Mouse (Mus musculus) right cerebral cortex, postnatal 4 days (tissue): ENCODE results near the gene Dnttip1.
A peak's percentile ranks its signal among the peaks of the same experiment; 100 is the strongest.
"Not testable (repeated sequence)": the region's sequence is repeated elsewhere in the genome, so short reads cannot be mapped to it uniquely, and the experiment has no call there.

Experiments
- DNase-seq: peaks from one replicate; pipeline ENCODE4 v3.0.0-alpha.2; 2022

Gene Dnttip1

DNA sequence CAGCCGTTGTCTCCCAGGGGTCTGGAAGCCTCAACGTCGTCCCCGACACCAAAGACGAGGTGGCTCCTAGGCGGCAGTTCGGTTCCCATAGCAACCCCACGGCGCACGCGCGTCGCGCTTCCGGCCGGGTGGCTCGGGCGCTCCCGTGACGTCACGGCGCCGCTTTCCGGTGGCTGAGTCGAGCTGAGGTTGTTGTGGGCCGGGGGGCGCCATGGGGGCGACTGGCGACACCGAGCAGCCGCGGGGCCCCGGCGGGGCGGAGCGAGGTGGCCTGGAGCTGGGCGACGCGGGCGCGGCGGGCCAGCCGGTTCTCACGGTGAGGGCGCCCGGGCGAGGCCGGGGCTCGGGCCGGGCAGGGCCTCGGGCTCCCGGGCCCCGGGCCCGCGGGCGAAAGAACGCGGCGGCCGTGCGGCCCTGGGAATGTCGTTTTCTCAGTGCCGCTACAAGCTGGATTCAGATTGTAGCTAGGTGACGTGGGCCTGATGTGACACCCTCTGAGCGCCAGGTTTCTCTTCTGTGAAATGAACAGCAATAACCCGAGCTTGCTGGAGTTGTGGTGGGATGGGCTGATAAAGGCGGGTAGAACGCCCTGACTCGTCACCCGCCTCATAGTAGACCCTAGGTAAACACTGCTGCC lies at the start of gene Dnttip1, which contains the start of gene Wfdc3:
Gene Dnttip1, plus strand, starts transcription at position 141 of the 637 bp plus-strand sequence.
Gene Wfdc3, minus strand, starts transcription at position 89 of the 637 bp plus-strand sequence.
- DNase-seq, result peak; percentile 96

DNA sequence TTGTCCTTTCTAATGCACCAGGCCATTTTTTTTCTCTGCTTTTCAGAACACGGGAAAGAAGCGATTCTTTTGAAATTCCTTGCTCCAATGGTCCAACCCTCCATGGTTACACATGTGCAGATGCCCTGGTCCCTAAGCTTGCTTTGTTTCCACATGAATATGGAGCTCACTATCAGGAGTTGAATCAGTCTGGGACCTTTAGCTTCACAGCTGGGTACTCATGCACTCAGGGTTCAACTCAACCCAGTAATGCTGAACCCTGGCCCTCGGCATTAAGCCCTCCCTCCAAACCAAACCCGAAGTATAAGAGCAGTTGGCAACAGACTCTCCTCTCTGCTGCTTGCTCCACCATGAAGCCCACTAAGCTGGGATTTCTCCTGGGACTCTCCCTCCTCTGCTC lies 47.6 kb upstream of the Dnttip1 start, which contains the start of gene Spint4:
Gene Spint4, plus strand, starts transcription at position 301 of the 400 bp plus-strand sequence.
- no peak for DNase-seq

DNA sequence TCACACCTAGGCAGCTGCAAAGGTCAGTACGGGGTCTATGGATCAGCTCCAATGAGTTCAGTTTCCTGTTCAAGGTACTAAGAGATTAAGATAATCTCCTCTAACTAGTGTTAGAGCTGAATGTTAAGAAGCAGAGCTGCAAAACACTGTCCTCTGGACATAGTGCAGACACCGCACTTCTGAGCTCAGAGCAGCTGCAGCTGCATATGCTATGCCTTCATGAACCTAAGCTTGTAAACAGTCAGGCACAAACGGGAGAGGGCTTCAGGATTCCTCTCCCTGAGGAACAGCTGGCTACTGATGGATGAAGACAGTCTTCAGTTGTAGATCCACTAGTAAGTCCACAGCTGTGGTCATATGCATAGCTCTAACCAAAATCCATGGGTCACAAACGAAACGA lies 44.8 kb upstream of the Dnttip1 start:
- DNase-seq, result no peak

DNA sequence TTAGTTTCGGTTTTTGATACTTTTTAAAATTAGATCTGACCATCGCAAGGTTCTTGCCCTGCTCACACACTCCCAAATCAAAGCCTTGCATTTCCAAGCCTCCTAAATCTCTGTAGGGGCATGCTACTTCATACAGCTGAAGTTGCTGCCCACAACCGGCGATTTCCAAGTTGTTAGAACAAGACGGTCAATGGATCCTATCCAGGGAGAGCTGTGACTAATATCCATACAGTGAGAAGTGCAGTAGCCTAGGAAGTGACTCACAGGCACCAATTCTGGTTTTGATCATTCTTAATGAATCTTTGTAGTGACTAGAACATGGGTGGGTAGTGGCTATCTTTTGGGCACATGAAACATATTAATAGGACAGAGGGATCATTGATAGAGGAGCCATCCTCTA lies 44.0 kb upstream of the Dnttip1 start:
- no peak for DNase-seq

DNA sequence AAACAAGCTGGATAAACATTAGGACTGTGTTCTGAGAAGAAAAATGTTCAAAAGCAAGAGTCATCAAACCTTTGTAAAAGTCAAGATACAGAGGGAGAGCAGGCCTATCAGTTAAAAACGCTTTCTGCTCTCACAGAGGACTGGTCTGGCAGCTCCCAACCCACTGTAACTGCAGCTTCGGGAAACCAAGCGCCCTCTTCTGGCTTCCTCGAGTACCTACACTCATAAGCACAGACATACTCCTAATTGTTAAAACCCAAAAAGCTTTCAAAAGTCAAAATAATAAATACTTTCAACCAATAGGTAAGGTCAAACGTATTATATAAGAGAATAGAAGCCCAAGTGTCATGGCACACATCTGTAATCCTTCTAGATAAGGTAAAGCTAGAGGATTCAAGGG lies 41.5 kb upstream of the Dnttip1 start:
- no peak for DNase-seq

DNA sequence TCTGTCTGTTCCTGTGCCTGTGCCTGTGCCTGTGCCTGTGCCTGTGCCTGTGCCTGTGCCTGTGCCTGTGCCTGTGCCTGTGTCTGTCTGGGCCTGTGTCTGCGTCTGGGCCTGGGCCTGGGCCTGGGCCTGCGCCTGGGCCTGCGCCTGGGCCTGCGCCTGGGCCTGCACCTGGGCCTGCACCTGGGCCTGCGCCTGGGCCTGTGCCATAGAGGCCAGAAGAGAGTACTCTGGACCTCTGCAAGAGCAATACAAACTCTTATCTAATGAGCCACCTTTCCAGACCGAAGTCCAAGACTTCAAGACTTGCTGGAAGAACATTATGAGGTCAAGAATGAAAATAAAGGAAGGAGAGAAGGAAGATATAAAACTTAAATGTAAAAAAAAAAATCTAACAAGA lies 40.5 kb upstream of the Dnttip1 start:
- no peak for DNase-seq

DNA sequence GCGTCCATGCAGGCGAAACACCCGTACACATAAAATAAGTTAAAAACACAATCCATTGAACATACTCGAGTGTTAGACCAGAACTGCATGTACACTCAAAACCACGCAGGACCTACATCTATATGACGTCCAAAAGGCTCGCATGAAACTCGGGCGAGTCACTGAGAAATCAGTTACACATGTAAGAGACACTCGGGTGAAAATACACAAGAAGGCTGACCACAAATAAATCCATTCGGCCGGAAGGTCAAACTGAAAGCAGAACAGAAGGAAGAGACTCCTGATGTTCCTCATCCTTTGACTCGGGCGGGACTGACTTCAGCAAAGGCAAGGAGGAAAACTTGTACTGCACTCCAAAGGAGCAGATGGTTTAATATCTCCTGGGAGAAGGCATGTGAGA lies 39.8 kb upstream of the Dnttip1 start:
- no peak for DNase-seq

DNA sequence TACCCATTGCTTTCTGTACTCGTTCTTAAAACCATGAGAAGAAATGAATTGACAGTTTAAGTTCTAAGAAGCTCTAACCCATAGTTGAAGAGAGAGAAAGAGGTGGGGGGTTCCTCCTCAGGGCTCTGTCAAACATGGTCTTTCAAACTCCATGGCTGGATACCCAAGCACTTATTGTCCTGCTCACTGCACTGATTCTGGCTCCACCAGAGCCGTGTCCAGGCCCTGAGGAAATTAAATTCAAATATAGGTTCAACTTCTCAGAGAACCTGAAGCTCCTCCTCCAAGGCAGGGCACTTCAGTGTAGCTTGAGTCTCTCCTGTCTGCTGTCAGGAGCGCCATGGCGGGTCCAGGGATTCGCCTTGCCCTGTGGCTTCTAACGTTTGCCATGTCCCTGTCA lies 30.8 kb upstream of the Dnttip1 start, which contains the start of gene Spint5:
Gene Spint5, plus strand, starts transcription at position 301 of the 400 bp plus-strand sequence.
- DNase-seq, result no peak

DNA sequence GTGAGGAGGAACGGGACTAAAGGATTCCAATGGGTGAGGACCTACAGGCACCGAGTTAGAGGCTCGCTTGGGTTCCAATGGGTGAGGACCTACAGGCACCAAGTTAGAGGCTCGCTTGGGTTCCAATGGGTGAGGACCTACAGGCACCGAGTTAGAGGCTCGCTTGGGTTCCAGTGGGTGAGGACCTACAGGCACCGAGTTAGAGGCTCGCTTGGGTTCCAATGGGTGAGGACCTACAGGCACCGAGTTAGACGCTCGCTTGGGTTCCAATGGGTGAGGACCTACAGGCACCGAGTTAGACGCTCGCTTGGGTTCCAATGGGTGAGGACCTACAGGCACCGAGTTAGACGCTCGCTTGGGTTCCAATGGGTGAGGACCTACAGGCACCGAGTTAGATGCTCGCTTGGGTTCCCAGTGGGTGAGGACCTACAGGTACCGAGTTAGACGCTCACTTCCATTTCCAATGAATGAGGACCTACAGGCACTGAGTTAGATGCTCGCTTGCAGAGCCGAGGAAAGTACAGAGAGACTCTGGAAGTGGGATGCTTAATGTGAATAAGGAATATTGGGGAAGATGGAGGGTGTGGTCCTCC lies 29.5 kb upstream of the Dnttip1 start:
- not testable (repeated sequence) for DNase-seq

DNA sequence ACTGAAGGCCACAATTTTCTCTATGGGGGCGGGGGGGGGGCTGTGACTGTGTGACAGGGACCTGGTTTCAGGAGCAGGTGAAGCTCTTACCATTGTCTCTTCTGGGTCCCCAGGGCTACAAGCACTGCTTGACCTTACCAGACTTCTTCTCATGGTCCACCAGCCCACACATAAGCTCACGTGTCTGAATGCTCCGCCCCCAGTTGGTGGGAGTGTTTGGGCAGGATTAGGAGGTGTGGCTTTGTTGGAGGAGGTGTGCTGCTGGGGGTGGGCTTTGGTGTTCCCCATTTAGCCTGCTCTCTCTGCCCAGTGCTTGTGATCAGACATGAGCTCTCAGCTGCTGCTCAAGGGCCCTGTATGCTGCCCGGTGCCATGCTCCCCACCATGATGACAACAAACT lies 22.5 kb upstream of the Dnttip1 start:
- DNase-seq, result no peak

DNA sequence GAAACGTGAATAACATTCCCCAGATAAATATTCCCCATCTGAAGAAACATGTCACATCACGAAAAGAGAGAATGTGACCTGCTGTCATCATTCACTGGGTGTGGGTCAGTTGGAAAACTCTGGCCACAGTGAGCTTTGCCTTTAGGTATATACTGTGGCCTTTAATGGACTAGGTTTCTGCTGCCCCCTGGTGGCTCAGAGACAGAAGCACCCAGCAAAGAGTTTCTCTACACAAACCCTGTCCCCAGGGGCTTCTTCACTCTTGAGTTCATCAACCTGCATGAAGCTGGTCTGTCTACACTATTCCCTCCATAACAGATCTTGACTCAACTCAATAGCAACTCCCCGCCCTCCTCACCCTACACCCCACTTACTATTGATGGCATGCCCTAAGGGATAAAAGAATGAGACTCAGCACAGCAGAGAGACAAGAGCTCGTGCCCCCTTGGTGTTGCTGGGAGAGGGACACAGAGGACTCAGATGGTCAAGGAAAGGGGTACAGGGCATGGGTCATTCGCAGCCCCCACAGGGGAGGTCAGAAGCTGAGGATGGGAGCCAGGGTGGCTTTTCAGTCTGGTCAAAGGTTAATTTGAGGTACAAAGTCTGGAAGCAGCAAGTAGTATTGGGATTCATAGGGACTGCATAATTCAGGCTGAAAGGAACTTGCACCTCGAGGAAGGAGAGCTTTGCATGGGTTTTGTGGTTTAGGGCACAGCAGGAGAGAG lies 19.7 kb upstream of the Dnttip1 start:
- peak; percentile 80 for DNase-seq

DNA sequence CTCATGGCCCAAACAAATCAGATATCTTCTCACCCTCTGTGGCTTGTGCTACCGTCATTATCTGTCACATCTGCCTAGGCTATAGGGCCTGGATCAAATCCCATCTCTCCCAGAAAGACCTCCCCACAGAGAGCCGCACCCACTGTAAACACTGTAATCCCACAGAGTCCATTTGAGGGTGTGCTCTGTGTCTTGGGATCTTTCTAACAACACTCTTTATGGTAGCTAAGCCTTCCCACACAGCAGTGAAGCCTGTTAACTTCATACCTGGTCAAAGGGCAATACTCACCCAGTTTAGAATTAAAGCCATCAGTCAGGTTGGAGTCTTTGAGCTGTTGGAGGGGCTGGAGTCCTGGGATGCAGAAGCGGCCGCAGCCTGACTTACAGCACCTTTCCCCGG lies 14.1 kb upstream of the Dnttip1 start:
- DNase-seq, result no peak

DNA sequence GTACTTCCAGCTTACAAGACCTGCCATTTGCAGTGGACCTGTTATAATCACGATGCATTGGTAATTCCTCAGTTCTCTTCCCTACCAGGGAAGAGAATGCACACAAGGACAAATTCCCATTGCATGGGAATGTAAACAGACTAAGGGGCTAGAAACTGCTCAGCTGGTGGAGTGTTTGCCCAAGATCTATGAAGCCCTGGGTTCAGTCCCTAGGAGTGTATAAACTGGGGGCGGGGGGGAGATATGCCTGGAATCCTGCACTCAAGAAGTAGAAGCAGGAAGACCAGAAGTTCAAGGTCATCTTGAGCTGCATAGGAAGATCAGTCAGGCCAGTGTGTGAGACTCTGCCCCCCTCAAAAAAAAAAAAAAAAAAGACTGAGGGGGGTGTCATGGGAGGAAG lies 12.5 kb upstream of the Dnttip1 start:
- no peak for DNase-seq

DNA sequence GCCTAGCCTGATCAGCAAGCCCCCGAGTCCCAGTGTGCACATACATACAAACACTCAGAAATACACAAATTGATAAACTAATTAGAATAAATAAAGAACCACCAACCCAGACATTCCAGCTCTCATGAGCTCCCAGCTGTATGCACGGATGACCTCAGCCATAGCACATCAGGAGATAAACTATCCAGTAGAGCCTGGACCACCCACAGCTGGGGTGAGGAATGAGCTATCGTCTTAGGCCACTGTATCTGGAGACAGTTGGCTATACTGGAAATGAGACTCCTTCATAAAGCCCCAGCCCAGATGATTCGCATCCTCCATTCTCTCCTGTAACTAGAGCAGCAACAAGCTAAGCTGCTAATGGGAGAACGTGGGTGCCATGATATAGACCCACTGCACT lies 10.9 kb upstream of the Dnttip1 start:
- no peak for DNase-seq

DNA sequence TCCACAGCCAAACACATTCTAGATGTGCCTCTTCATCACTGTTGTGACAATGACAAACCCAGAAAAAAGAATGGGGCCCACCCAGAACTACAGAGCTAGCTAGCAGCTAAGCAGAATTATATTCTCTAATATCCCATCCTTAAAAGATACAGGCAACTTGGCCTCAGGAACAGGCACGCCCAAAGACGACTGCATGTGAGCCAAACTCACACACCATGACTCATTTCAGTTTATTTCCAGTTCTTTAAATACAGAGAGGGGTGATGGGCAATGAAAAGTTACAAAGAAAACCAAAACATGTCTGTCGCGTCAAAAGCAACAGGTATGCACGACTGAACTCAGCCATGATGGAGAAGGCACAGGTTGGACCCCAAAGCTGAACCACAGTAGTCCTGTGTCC lies 10.3 kb upstream of the Dnttip1 start:
- no peak for DNase-seq

DNA sequence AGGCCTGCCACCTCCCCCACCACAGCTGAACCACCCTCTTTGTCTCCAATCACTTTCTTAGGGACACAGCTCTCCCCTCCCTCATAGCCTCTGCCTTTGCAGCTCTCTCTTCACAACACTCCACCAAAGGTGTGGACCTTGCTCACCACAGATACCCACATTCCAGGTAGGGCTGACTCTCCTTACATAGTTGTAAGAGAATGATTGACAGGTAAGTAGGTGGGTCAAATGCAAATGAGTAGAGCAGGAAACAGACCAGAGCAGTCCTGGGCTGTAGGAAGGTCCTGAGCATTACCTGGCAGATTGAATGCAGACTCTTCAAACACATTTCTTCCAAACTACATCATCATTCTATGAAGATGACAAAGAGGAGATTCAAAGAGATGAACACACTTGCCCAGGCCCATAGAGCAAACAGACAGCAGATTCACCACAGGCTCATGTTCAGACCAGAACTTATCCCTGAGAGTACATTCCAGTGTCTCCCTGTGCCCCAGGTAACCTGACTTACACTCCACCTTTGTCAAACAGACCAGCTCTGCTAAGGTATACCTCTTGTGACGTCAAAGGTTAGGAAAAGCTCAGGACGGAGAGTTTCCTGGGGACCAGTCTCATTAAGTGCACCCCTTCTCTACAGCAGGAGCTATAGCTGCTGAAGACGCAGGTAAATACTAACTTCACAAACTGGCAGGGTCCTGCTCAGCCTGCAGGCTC lies 8.2 kb upstream of the Dnttip1 start:
- no peak for DNase-seq

DNA sequence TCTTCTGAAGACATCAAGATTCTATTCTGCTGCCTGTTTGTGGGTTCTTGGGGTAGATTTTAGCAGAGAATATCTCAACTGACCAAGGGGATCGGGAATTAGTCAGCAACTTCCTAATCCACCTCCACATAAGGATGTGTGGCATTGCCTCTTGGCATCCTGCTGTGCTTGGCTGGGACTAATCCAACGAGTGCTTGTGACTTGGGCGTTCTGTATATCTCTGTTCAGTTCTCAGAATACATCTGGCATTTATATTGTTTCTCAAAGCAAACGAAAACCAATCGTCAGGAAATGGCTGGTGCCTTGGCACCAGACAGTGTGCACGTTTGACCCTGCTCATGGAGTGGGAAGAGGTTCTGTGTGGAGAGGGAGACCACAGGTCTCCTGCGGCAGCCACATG lies 5.9 kb upstream of the Dnttip1 start:
- no peak for DNase-seq

DNA sequence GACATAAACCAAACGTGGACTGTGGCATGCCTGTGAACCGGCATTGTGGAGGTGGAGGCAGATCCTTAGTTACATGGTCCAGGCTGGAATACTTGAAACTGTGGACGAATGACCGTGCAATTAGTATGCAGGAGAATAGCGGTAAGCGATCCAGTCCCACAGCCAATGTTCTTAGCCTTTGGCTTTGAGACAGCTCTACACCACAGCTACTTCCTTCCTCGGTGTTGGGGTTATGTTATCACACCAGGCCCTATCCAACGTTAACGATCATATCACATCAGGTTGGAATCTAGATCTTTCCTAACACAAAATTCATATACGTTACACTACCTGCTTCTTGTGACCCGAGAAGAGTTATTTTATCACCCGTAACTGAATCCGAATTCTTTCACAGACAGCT lies 796 bp upstream of the Dnttip1 start:
- no peak for DNase-seq

DNA sequence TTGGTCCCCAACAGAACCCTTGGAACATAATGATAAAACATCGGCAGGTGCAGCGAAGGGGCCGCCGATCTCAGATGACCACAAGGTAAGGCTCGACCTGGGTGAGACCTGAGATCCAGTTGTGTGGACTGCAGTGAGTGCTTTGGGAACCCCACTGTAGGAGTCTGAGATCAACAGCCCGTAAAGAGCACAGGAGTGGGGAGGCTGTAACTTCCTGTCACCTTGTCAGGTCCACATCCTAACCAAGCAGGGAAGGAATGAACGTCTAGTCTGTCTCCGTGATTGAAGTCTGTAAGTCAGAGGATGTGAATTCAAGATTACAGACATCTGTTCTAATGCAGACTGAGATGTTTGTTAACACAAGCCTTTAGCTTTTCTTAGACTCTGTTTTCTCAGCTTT lies 910 bp downstream of the Dnttip1 start:
- DNase-seq, result no peak

DNA sequence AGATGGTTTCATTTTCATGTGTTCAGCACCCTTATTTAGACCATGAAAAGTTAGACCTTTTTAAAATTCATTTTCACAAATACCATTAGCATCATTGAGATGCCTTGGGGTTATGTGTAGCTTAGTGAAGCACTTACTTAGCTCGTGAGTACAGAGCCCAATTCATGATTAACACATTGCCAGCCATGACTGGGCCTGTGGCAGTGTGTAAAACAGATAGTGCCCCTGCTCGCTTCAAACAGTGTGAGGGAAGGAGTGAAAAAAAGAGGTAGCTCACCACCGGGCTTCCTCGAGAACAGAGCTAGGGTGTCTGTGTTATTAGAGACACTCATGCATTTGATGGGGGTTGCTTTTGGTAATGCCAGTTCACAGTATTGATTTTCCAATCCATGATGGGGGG lies 2.4 kb downstream of the Dnttip1 start:
- DNase-seq, result no peak

DNA sequence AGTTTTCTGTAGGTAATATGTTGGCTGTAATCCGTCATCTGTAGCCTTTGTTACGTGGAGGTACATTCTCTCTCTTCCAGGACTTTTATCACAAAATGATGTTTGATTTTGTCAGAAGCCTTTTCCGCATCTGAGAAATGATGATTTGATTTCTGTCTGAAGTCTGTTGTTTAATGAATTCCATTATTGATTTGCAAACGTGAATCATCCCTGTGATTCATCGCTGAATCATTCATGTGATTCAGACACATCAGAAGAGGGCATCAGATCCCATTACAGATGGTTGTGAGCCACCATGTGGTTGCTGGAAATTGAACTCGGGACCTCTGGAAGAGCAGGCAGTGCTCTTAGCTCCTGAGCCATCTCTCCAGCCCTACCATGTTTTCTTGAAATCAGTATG lies 3.2 kb downstream of the Dnttip1 start:
- DNase-seq, result no peak

DNA sequence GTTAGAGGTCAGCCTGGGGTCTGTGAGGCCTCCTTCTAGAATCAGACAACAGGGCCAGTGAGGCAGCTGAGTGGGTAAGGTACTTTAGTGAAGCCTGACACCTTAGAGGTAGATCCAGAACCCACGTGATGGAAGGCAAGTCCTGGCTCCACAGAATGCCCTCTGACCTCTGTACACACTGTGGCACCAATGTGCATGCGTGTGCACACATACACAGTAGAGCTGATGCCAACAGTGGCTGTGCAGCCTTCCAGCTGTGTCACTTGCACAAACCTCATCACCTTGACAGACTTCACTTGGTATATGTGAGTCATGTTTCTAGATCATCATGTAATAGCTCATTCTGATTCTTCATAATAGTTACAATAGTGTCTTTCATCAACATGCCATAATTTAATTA lies 6.7 kb downstream of the Dnttip1 start:
- DNase-seq, result no peak

DNA sequence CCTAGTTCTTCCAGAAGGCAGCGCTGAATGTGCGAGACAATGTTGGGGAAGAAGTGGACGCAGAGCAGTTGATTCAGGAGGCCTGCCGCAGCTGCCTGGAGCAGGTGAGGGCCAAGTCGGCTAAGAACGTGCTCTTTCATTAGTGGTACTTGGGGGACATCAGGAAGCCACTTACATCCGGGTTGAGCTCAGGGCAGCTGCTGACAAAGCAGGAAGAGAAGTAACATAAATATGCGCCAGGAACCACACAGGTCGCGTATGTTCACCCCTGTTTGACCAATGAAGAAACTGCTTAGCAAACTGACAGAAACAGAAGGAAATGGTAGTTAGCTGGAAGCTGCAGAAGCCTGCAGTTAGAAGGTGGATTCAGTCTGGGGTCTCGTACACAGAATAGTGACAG lies 8.3 kb downstream of the Dnttip1 start:
- DNase-seq, result no peak

DNA sequence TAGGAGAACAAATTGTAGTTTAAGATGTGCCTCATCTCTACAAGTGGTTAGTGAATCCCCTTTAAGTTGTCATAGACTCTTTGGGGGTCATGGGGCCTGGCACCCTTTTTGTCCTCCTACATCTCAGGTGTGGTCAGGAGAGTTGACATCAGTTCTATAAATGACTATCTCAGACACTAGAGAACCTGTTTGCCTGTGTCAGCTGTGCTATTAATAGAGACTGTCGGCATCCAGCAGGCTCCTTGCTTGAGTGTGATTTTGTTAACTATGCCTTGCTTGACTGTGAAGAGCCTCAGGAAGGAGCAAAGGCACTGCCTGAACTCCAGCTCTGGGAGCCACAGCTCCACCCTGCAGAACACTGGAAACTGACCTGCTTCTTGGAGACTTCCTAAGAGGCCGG lies 9.0 kb downstream of the Dnttip1 start:
- DNase-seq, result no peak
